Mouse (Mus musculus): ENCODE data around the gene Slc44a5.

DNA sequence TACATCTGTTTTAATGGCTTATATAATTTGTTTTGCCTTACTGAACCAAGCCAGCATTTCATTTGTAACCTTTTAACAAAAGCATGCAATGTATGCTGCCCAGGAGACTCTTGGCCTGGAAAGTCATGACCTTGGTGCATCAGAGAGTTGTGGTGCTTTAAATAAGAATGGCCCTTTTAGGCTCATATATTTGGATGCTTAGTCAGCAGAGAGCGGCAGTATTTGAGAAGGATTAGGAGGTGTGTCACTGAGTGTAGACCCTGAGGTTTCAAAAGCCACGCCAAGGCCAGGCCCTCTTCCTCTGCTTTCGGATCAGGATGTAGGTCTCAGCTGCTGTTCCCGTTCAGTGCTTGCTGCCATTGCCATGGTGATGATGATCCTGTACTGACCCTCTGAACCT is 3.8 kb upstream of the Slc44a5 start:
- TF ChIP-seq POLR2A (IDR thresholded peaks at IDR 0.05; ENCODE audit: low read depth, low read length): no peak
- TF ChIP-seq CTCF (IDR thresholded peaks at IDR 0.05; ENCODE audit: extremely low read depth, insufficient read length, insufficient replicate concordance, low read depth, low read length): no peak

Measured in small intestine, adult 2 months (tissue).